Mouse (Mus musculus) heart, adult 2 months (tissue): ENCODE data around the gene Abcg2.

Experiments
- CTCF ChIP-seq: fragments of 200-600 bp; IDR thresholded peaks from 2 replicates; pipeline ENCODE4 v1.8.1; 2022; ENCODE audit warnings: antibody characterized with exemption, mild to moderate bottlenecking, moderate library complexity
- POLR2A ChIP-seq: fragments of 200-500 bp; IDR thresholded peaks from 2 replicates; pipeline ENCODE4 v1.6.1; 2011; ENCODE audit warnings: mild to moderate bottlenecking, low read depth, low read length, control low read depth; ENCODE audit not compliant: insufficient read depth

DNA sequence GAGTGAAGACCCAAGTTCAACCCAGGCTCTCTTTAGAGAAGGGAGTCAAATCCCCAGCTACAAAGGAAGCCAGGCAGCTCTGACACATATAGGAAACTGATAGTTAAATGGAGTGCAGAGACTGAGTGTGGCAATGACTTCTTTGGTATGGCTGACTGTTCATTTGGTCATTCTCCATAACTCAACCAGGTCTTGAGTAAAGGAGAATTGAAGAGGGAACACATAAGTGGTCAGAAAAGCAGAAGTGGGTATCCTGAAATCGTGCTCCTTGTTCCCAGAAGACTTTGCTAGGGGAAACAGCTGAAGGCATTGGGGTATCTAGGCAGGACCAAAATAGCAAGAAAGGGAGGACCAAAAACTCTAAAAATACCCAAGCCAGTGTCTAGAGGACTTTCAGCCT is 126.0 kb downstream of the Abcg2 start:
- TF ChIP-seq CTCF (no peak), POLR2A (no peak)
